Mouse (Mus musculus): ENCODE data around the gene Spice1. TPM values are rescaled to one million over a fixed set of nuclear protein-coding genes. Genes with fewer than 3 reads are reported as not detected.

Gene Spice1
- polyA plus RNA-seq, 1 experiment from 2014 or later, result 23.8 TPM

DNA sequence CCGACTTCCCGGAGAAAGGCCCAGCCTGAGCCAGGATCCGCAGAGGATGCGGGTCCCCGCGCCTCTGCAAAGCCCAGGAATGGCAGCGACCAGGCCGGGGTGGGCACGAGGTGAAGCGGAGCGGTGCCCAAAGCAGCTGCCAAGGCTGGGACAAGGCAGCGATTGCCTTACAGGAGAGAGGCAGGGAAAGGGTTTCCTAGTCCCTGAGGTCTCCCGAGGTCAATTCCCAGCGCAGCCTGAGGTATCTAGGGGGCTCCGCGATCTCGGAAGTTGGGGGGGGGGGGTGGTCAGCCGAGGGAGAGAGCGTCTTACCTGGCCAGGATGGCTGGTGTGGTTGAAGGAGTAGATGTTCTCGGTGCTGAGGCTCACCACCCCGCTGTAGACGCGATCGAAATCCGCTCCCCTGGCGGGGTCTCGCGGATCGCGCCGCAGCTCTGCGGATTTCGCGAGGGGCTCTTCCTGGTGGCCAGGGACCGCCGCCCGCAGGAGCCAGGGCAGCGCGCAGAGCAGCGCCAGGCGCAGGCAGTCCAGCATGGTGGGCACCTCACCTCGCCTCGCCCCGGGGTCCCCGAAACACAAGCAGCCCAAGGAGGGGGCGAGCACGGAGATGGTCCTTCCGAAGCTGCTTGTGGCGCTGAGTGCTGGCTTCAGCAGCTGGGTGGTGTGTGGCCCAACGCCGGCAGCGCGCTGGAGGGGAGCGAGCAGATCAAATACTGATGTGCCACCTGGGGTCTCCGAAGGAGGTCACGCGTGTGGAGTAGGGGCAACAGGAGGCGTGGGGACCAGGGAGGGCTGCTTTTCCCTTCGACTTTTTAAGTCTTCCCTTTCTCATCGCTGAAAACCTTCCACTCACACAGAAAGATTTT lies 14.7 kb upstream of the Spice1 start:
- H3K9me3 ChIP-seq, result 0 out of 2 replicates have a peak, but pooled peaks cover 3% of the 10 kb centered on the region
- WGBS, result under 1% methylated on average over 60 of the region's 60 CpGs
- peak overlapping the region; percentile 52; the same call in 1 of the 2 replicates for H3K27ac ChIP-seq
- H3K4me1 ChIP-seq, result peaks cover 13% of the 10 kb centered on the region
- peak overlapping the region; percentile 79 for H3K4me3 ChIP-seq
- H3K36me3 ChIP-seq, result no peaks in the 10 kb centered on the region
- peaks cover 46% of the 10 kb centered on the region for H3K27me3 ChIP-seq (ENCODE audit: insufficient read depth, poor library complexity, severe bottlenecking)
- DNase-seq (ENCODE audit: low spot score), result peak; percentile 74

GRCm38 (mm10) chr16:44332861-44333284 lies 14.0 kb upstream of the Spice1 start, which contains the start of gene Sidt1:
Gene Sidt1, minus strand, starts transcription at chr16:44333196.
- 6% methylated on average over 15 of the region's 15 CpGs for WGBS
- H3K27ac ChIP-seq, result peak within 1 kb of the TSS; percentile 52; the same call in 1 of the 2 replicates
- peaks cover 46% of the 10 kb centered on the region for H3K27me3 ChIP-seq (ENCODE audit: insufficient read depth, poor library complexity, severe bottlenecking)
- H3K4me3 ChIP-seq, result peak within 1 kb of the TSS; percentile 79
- H3K9me3 ChIP-seq, result 0 out of 2 replicates have a peak, but pooled peaks cover 3% of the 10 kb centered on the region
- H3K4me1 ChIP-seq, result peaks cover 13% of the 10 kb centered on the region
- H3K36me3 ChIP-seq, result no peaks in the 10 kb centered on the region
- no peak for DNase-seq (ENCODE audit: low spot score)

GRCm38 (mm10) chr16:44337541-44337940 lies 9.4 kb upstream of the Spice1 start:
- peaks cover 5% of the 10 kb centered on the region for H3K4me1 ChIP-seq
- peaks cover 25% of the 10 kb centered on the region for H3K27me3 ChIP-seq (ENCODE audit: insufficient read depth, poor library complexity, severe bottlenecking)
- H3K4me3 ChIP-seq, result no peak overlapping the region
- H3K27ac ChIP-seq, result no peak overlapping the region
- DNase-seq (ENCODE audit: low spot score), result no peak
- no peaks in the 10 kb centered on the region for H3K36me3 ChIP-seq
- no peaks in the 10 kb centered on the region for H3K9me3 ChIP-seq

GRCm38 (mm10) chr16:44349801-44350397 lies 3.0 kb downstream of the Spice1 start:
- Histone ChIP-seq H3K27ac (no peak overlapping the region), H3K36me3 (no peaks in the 10 kb centered on the region), H3K4me3 (no peak overlapping the region), H3K27me3 (ENCODE audit: insufficient read depth, poor library complexity, severe bottlenecking) (no peaks in the 10 kb centered on the region), H3K9me3 (no peaks in the 10 kb centered on the region), H3K4me1 (peaks cover 6% of the 10 kb centered on the region; the same call in 1 of the 2 replicates)
- no peak for DNase-seq (ENCODE audit: low spot score)
- WGBS, result 78% methylated on average over 4 of the region's 4 CpGs

GRCm38 (mm10) chr16:44356291-44356690 lies 9.4 kb downstream of the Spice1 start:
- WGBS, result 50% methylated on average over 7 of the region's 7 CpGs
- no peaks in the 10 kb centered on the region for H3K27me3 ChIP-seq (ENCODE audit: insufficient read depth, poor library complexity, severe bottlenecking)
- H3K4me3 ChIP-seq, result no peak overlapping the region
- H3K4me1 ChIP-seq, result no peaks in the 10 kb centered on the region
- H3K9me3 ChIP-seq, result no peaks in the 10 kb centered on the region
- H3K36me3 ChIP-seq, result peaks cover 11% of the 10 kb centered on the region
- H3K27ac ChIP-seq, result no peak overlapping the region
- DNase-seq (ENCODE audit: low spot score), result no peak

DNA sequence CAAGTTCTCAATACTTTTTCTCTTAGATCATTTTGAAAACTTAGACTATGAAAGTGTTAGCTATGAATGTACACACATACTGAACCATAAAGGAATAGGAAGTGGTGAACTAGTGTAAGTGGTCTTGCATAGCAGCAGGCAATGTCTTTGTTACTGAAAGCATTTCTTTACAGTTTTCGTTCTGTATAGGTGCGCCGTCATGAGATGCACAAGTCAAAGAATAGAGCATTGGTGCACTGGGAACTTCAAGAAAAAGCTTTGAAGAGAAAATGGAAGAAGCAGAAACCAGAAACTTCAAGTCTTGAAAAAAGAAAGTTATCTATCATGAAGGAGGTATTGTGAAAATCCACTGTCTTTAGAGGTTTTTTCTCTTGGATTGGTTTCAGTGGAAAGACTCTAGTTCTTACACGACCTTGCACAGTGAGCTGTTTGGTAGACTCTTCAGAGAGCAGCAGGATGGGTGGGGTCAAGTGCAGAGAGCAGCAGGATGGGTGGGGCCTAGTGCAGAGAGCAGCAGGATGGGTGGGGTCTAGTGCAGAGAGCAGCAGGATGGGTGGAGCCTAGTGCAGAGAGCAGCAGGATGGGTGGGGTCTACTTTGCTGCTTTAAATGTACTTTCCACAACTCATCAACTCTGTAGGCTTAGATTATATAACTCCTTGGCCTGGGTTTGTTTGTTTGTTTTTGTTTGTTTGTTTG lies 10.8 kb downstream of the Spice1 start:
- Histone ChIP-seq H3K9me3 (no peaks in the 10 kb centered on the region), H3K4me1 (no peaks in the 10 kb centered on the region), H3K27ac (no peak overlapping the region), H3K36me3 (peaks cover 20% of the 10 kb centered on the region), H3K4me3 (no peak overlapping the region), H3K27me3 (ENCODE audit: insufficient read depth, poor library complexity, severe bottlenecking) (no peaks in the 10 kb centered on the region)
- 70% methylated on average over 4 of the region's 4 CpGs for WGBS
- peak; percentile 90 for DNase-seq (ENCODE audit: low spot score)

- H3K9me3 ChIP-seq, result no peaks in the 10 kb centered on the region
- H3K27ac ChIP-seq, result no peak overlapping the region
- H3K27me3 ChIP-seq (ENCODE audit: insufficient read depth, poor library complexity, severe bottlenecking), result no peaks in the 10 kb centered on the region
- H3K4me3 ChIP-seq, result no peak overlapping the region
- DNase-seq (ENCODE audit: low spot score), result no peak
- peaks cover 36% of the 10 kb centered on the region for H3K36me3 ChIP-seq
- 87% methylated on average over 10 of the region's 10 CpGs for WGBS
- H3K4me1 ChIP-seq, result no peaks in the 10 kb centered on the region
Measured at GRCm38 (mm10) chr16:44361921-44362890, 15.3 kb downstream of the Spice1 start.

DNA sequence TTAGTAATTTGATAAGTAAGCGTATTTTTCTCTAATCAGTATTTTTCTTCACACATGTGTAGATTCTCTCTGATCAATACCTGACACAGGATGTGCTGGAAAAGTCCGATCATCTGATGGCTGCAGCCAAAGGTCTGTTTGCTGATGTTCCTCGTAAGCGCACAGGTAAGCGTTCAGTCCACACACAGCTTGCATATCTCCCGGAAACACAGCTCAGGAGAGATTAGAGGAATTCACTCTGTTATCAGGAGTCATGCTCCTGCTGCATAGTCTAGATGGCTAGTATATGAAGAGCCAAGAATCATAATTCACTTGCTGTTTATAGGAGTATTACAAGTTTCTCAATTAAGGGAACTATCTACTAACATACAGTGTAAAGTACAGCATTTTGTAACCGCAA lies 18.6 kb downstream of the Spice1 start:
- H3K27me3 ChIP-seq (ENCODE audit: insufficient read depth, poor library complexity, severe bottlenecking), result no peaks in the 10 kb centered on the region
- no peaks in the 10 kb centered on the region for H3K9me3 ChIP-seq
- no peak overlapping the region for H3K27ac ChIP-seq
- H3K36me3 ChIP-seq, result peaks cover 35% of the 10 kb centered on the region
- WGBS, result 87% methylated on average over 7 of the region's 7 CpGs
- no peaks in the 10 kb centered on the region for H3K4me1 ChIP-seq
- no peak for DNase-seq (ENCODE audit: low spot score)
- H3K4me3 ChIP-seq, result no peak overlapping the region

DNA sequence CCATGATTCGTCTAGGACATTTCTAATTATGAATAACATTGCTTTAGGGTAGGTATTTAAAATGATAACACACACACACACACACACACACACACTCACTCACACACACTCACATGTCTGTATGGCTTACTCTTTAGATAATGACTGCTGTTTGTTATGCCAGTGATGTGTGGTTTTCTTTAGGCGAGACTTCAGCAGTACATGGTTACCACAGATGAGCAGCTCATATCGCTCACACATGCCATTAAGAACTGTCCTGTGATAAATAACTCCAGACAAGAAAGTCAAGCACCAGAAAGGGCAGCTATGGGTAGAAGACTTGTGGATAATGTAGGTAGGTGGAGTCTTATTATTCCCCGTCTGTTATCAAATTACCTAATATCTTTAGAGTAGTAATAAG lies 28.5 kb downstream of the Spice1 start:
- H3K36me3 ChIP-seq, result peaks cover 36% of the 10 kb centered on the region
- no peak overlapping the region for H3K27ac ChIP-seq
- peaks cover 3% of the 10 kb centered on the region for H3K4me1 ChIP-seq
- no peak overlapping the region for H3K4me3 ChIP-seq
- DNase-seq (ENCODE audit: low spot score), result no peak
- no peaks in the 10 kb centered on the region for H3K27me3 ChIP-seq (ENCODE audit: insufficient read depth, poor library complexity, severe bottlenecking)
- WGBS, result 86% methylated on average over 4 of the region's 4 CpGs
- no peaks in the 10 kb centered on the region for H3K9me3 ChIP-seq

DNA sequence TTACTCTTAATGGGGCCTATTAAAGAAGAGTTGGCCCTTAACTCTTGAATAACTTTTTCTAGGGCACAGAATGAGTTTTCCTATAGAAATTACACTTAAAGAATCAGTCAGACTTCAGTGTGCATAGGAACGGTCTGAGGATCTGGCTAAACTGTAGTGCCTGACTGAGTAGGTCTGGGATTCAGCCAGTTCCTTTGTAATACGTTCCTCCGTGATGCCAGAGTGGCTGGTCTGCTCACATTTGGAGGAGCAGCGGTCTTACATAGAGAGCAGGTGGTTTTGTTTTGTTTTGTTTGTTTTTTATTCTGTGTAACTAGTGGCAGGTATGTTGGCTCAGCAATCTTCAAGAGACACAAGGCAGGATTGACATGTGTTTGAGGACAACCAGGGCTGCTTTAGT lies 33.1 kb downstream of the Spice1 start:
- 72% methylated on average over 4 of the region's 4 CpGs for WGBS
- H3K27ac ChIP-seq, result no peak overlapping the region
- no peaks in the 10 kb centered on the region for H3K27me3 ChIP-seq (ENCODE audit: insufficient read depth, poor library complexity, severe bottlenecking)
- DNase-seq (ENCODE audit: low spot score), result no peak
- H3K9me3 ChIP-seq, result no peaks in the 10 kb centered on the region
- H3K4me3 ChIP-seq, result no peak overlapping the region
- peaks cover 24% of the 10 kb centered on the region for H3K36me3 ChIP-seq
- peaks cover 14% of the 10 kb centered on the region for H3K4me1 ChIP-seq

DNA sequence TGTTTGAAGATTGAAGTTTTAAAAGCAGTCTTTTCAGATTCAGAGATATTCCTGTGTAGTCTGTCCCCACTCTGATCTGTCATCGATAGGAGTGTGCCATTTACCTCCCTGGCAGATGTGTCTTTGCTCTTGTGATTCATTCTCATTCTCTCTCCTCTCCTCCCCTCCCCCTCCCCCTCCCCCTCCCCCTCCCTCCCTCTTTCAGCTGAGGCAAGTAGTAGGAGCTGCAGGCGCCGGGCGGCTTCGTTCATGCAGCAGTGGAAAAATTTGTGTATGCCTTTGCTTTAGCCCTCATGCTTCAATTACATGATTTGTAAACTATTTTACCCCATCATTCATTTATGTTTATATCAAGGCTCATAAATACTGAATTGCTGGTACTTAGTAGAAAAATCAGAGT lies 34.7 kb downstream of the Spice1 start:
- WGBS, result 19% methylated on average over 5 of the region's 5 CpGs
- peaks cover 26% of the 10 kb centered on the region for H3K36me3 ChIP-seq
- no peak for DNase-seq (ENCODE audit: low spot score)
- no peaks in the 10 kb centered on the region for H3K9me3 ChIP-seq
- no peak overlapping the region for H3K27ac ChIP-seq
- H3K4me3 ChIP-seq, result no peak overlapping the region
- no peaks in the 10 kb centered on the region for H3K27me3 ChIP-seq (ENCODE audit: insufficient read depth, poor library complexity, severe bottlenecking)
- H3K4me1 ChIP-seq, result peaks cover 14% of the 10 kb centered on the region

DNA sequence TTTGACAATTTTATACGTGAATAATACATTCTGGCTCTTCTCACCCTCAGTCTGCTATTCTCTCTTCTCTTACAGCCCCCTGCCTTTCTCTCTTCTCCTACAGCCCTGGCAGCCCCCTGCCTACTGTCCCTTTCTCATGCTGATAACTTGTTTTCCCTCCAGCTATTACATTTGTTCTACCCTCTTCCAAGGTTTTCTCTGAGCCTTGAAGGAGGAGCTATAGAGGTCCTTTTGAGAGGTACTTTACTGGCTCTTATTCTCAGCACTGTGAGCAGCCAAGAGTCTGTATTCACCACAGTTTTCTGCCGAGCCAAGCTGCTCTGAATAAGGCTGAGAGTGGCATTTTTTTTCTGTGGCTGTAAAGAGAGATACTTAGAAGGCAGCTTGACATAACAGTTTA lies 36.6 kb downstream of the Spice1 start:
- 46% methylated on average over 2 of the region's 2 CpGs for WGBS

More for the DNA sequence above, 36.6 kb downstream of the Spice1 start:
- H3K9me3 ChIP-seq, result no peaks in the 10 kb centered on the region
- no peaks in the 10 kb centered on the region for H3K27me3 ChIP-seq (ENCODE audit: insufficient read depth, poor library complexity, severe bottlenecking)
- no peak overlapping the region for H3K4me3 ChIP-seq
- H3K4me1 ChIP-seq, result peaks cover 14% of the 10 kb centered on the region
- no peak overlapping the region for H3K27ac ChIP-seq
- DNase-seq (ENCODE audit: low spot score), result no peak
- H3K36me3 ChIP-seq, result peaks cover 24% of the 10 kb centered on the region
